Mouse (Mus musculus) adrenal gland, adult (tissue): ENCODE data around the gene Lrig3.

Experiments used
- DNase-seq, 2 experiments: peaks; one replicate each; pipeline ENCODE4 v3.0.0; 2022 to 2023; ENCODE audit warnings: low spot score in 1 of 2; ENCODE audit not compliant: inconsistent age in 2 of 2

Lrig3 gene

DNA sequence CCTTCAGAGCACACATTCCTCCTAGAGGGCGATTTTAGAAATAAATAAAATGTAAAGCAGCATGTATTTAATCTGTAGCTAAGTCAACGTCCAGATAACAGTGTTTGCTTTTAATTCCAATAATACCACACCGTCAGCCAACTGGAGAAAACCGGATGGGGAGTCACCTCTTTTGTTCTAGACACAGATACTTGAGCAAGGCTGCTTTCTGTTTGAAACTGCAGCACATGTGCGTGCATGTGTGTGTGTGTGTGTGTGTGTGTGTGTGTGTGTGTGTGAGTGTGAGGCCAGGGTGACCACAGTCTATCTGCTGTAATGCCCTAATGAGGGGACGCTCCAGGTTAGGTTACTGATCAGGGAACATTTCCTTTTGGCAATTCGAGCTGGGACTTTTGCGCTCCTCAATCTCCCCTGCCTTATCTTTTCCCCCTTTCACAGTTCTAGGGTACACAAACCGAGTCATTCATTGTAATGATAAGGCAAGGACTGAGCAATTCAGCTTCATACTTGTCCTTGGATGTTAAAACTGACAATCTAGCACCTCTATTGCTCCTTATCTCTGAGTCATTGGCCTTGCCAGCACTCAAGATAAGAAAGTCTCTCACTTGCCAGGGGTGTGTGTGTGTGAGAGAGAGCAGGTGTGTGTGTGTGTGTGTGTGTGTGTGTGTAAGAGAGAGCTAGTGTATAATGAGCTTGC is 4.4 kb upstream of the Lrig3 start:
- peak in 1 of 2 experiments; percentile 50 for DNase-seq

DNA sequence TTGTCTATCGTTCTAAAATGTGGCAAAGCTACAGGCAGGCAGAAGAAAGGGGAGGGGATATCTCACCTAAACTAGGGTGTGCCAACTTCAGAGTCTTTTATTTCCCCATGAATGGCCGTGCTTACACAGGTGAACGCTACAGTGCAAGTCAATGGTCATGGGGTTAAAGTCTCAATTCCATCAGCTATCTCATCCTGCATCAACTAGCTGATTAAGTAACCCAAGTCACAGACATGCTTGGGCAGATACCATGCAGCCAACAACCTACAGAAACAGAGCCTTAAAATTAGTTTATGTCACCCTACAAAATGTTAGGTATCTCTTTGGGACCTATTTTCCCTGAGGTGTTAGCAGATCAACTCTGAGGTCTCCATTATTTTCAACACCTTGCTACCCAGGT is 1.3 kb upstream of the Lrig3 start:
- no peak for DNase-seq

- DNase-seq: peak in 1 of 2 experiments; percentile 6
Measured at GRCm38 (mm10) chr10:125966481-125967251, 698 bp downstream of the Lrig3 start.

GRCm38 (mm10) chr10:125967436-125968160 is 1.6 kb downstream of the Lrig3 start:
- DNase-seq: no peak

GRCm38 (mm10) chr10:125968191-125969132 is 2.5 kb downstream of the Lrig3 start:
- no peak for DNase-seq

DNA sequence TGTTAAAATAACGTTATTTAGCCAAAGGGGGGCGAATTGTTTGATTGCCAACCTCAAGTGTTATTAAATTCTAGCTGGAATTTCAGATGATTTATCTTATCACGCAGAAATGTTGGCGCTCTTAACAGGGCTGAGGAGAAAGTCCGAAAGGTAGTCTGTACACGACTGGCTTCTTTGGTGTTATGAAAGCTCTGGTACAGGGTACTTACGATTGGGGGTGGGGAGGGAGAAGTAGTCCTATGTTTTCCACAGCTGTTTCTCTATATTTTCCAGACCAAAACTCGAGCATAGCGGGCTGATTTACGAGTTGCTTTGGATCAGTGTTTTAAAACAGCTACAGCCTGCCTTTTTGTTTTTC is 3.1 kb downstream of the Lrig3 start:
- DNase-seq: peak in 1 of 2 experiments; percentile 32

- no peak for DNase-seq
Measured at GRCm38 (mm10) chr10:125970031-125970430, 4.1 kb downstream of the Lrig3 start.

- no peak for DNase-seq
Measured at GRCm38 (mm10) chr10:125970500-125970899, 4.5 kb downstream of the Lrig3 start.

DNA sequence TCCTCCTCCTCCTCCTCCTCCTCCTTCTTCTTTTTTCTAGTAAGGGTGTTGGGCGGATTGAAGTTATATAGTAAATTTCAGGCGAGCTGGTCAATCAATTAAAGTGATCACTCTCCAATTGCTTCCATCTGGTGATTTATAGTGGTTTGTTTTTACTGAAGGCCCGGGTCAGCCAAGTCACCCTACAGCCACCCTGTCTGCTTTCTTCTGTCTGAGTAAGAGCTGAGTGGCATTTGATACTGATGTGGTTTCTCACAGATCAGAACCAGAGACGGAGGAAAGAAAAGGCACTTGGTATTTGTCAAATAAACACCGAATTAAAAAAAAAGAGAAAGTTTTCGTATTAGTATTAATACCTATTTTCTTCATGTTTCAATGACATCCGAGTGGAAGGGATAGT is 7.8 kb downstream of the Lrig3 start:
- DNase-seq: no peak

DNA sequence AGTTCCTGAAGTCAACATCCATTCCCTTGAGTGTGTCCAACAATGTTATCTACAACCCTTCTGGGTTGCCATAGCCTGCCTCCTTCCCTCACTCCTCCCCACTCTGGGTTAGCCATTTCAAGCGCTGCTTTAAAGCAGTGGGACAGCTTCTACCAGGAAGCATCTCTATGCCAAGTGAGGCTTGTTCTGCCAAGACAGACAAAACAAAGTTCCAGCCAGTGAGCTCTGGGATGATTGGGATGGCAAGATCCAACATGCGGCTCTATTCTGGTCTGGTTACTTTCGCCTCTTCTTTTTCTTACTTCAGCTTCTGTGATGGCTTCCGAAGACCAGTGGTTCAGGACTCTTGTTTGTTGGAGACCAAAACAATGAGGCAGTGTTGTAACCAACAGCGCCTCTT is 16.0 kb downstream of the Lrig3 start:
- DNase-seq: no peak

GRCm38 (mm10) chr10:125984473-125985035 is 18.6 kb downstream of the Lrig3 start:
- DNase-seq: no peak

DNA sequence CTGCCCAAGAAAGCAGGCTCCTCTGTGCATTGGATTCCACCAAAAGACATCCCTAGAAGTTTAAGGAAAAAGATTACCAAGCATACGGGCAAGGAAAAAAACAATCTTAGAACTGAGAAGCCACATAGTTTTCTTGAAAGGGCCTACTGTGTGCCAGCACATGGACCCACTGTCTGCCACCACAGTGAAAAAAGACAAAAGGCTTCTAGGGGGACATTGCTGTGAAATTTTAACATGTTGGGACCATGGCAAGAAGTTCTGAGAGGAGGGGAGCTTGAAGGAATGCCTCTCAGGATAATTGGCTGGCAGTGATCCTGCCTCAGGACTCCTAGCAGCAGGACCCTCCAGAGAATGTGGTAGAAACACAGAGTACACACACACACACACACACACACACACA is 19.8 kb downstream of the Lrig3 start:
- no peak for DNase-seq

DNA sequence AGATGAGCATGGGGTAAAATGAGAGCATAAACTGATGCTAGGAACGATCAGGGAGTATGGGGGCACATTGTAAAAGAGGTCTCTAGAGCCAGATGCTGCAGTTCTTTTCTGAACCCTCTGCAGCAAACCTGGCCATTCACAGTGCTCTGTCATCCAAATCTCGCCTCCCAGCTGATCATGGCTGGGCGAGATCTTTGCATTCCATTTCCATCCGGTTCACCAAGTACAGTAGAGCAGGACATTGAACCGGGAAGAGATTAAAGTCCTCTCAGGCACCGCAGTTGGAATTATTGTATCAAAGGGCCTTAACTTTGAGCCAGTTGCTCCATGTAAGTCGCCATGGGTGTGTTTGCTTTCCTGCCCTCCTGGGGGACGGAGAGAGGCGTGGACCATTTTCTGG is 20.5 kb downstream of the Lrig3 start:
- DNase-seq: no peak

- no peak for DNase-seq
Measured at GRCm38 (mm10) chr10:125987307-125987706, 21.3 kb downstream of the Lrig3 start.

GRCm38 (mm10) chr10:125988037-125988436 is 22.1 kb downstream of the Lrig3 start:
- DNase-seq: no peak

DNA sequence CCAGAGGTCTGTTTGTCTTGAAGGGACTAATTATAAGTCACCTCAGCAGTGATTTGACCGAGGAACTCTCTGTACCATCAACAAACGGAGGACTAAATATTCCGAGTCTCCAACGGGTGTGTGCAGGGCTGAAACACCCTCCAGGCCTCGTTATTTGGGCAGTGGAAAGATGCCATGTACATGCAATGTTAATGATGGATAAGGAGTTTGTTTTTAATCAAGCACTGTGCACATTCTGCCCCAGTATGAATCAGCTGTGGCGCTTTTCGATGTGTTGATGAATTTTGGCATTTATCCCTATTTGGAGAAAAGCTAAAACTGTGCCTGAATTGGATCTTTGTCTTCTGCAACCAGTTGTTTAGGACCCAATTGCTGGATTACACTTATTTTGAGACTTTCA is 23.9 kb downstream of the Lrig3 start:
- no peak for DNase-seq

DNA sequence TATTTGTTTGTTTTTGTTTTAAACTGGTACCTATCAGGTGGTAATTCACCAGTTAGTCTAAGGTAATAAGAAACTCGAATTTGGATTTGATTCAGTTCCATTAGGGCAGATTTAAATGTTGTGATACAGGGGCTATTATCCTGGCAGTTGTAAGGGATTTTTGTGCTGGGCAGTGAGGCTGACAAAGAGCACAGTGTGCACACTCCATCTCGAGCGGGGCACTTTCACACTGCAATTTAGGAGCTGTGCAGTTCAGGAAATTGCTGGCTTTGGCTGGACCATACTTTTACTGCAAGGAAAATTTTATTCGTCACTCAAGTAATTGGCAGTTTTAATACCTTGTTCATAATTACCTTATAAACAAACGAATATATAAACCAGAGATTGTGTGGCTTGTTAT is 24.4 kb downstream of the Lrig3 start:
- no peak for DNase-seq

- DNase-seq: no peak
Measured at GRCm38 (mm10) chr10:125991819-125992218, 25.9 kb downstream of the Lrig3 start.

- DNase-seq: peak; percentile 33 to 69
Measured at GRCm38 (mm10) chr10:125994855-125995254, 28.9 kb downstream of the Lrig3 start.

- no peak for DNase-seq
Measured at GRCm38 (mm10) chr10:125995701-125996100, 29.7 kb downstream of the Lrig3 start.

- no peak for DNase-seq
Measured at GRCm38 (mm10) chr10:125996989-125997388, 31.0 kb downstream of the Lrig3 start.
